Mouse (Mus musculus) liver, embryonic 13.5 days (tissue): ENCODE data around the gene Cys1. TPM values are rescaled to one million over a fixed set of nuclear protein-coding genes. Genes with fewer than 3 reads are reported as not detected.
"Not testable (repeated sequence)": the region's sequence is repeated elsewhere in the genome, so short reads cannot be mapped to it uniquely, and the experiment has no call there.

Source experiments
- ATAC-seq: fragments of 200-750 bp; cut with Nextera tagmentation; 2 replicates; pipeline ENCODE4 v1.8.0; 2017; ENCODE audit warnings: low read depth, mild to moderate bottlenecking, moderate number of reproducible peaks, moderate library complexity
- DNase-seq: peaks from one replicate; pipeline ENCODE4 v3.0.0; 2022
- H3K27ac ChIP-seq: fragments of 300-500 bp; sonication (generic); 2 replicates; pipeline ENCODE4 v1.5.1; 2015; ENCODE audit warnings: moderate library complexity, mild to moderate bottlenecking, inconsistent platforms
- H3K27me3 ChIP-seq: fragments of 300-500 bp; sonication (generic); 2 replicates; pipeline ENCODE4 v1.6.1; 2015; ENCODE audit warnings: mild to moderate bottlenecking, inconsistent platforms
- H3K36me3 ChIP-seq: fragments of 300-500 bp; sonication (generic); 2 replicates; pipeline ENCODE4 v1.6.1; 2015; ENCODE audit warnings: mild to moderate bottlenecking, inconsistent platforms
- H3K4me1 ChIP-seq: fragments of 300-500 bp; sonication (generic); replicated peaks from 2 replicates; pipeline ENCODE4 v1.6.1; 2015; ENCODE audit warnings: inconsistent platforms
- H3K4me2 ChIP-seq: fragments of 300-500 bp; sonication (generic); 2 replicates; pipeline ENCODE4 v1.6.1; 2015; ENCODE audit warnings: inconsistent platforms, mild to moderate bottlenecking, moderate library complexity
- H3K4me3 ChIP-seq: fragments of 300-500 bp; sonication (generic); replicated peaks from 2 replicates; pipeline ENCODE4 v1.5.1; 2015; ENCODE audit warnings: mild to moderate bottlenecking, inconsistent platforms
- H3K9ac ChIP-seq: fragments of 300-500 bp; sonication (generic); 2 replicates; pipeline ENCODE4 v1.6.1; 2015; ENCODE audit warnings: mild to moderate bottlenecking, inconsistent platforms
- H3K9me3 ChIP-seq: fragments of 300-500 bp; sonication (generic); replicated peaks from 2 replicates; pipeline ENCODE4 v1.6.1; 2016; ENCODE audit warnings: inconsistent platforms
- WGBS: fragments of 180-500 bp; shearing (Covaris S2); methylation state at CpG from one replicate; pipeline ENCODE4 v1.1.7; 2015; ENCODE audit not compliant: insufficient replicate concordance; 5-methylcytosine and 5-hydroxymethylcytosine counted together
- polyA plus RNA-seq: library from polyadenylated mRNA; unstranded; fragments of >200 nt; fragmentation: Nextera tagmentation; extraction: Ambion mirVana; gene quantifications from 2 replicates; pipeline ENCODE4 v1.2.1, GENCODE M21; 2015

Cys1 gene
- polyA plus RNA-seq, 1 experiment from 2014 or later: 0.38 TPM

- H3K27me3 ChIP-seq: no peaks in the 10 kb centered on the region
- peak overlapping the region; percentile 92 for H3K27ac ChIP-seq
- H3K4me3 ChIP-seq: no peak overlapping the region
- WGBS: 74% methylated on average over 4 of the region's 4 CpGs
- ATAC-seq (no peak), DNase-seq (no peak)
- H3K36me3 ChIP-seq: no peaks in the 10 kb centered on the region
- H3K9ac ChIP-seq: peak overlapping the region; percentile 46
- peaks cover 82% of the 10 kb centered on the region for H3K4me1 ChIP-seq
- no peaks in the 10 kb centered on the region for H3K9me3 ChIP-seq
- H3K4me2 ChIP-seq: no peak overlapping the region
Observed at GRCm38 (mm10) chr12:24642370-24642802, 39.2 kb downstream of the Cys1 start.

GRCm38 (mm10) chr12:24638787-24639186 lies 42.8 kb downstream of the Cys1 start:
- ATAC-seq, H3K4me2 ChIP-seq, H3K27ac ChIP-seq, H3K36me3 ChIP-seq, DNase-seq, H3K27me3 ChIP-seq, H3K9ac ChIP-seq, H3K9me3 ChIP-seq, H3K4me3 ChIP-seq: not testable (repeated sequence)
- H3K4me1 ChIP-seq: peaks cover 78% of the 10 kb centered on the region
- 88% methylated on average over 10 of the region's 10 CpGs for WGBS

- Histone ChIP-seq H3K4me3 (no peak overlapping the region), H3K9ac (peak overlapping the region; percentile 46; the same call in 1 of the 2 replicates), H3K27ac (peak overlapping the region; percentile 93), H3K4me2 (no peak overlapping the region), H3K27me3 (no peaks in the 10 kb centered on the region), H3K4me1 (peaks cover 68% of the 10 kb centered on the region), H3K9me3 (no peaks in the 10 kb centered on the region), H3K36me3 (no peaks in the 10 kb centered on the region)
- ATAC-seq (no peak), DNase-seq (no peak)
- WGBS: 69% methylated on average over 3 of the region's 3 CpGs
Observed at GRCm38 (mm10) chr12:24634648-24635047, 47.0 kb downstream of the Cys1 start.

- Histone ChIP-seq H3K4me1 (peaks cover 64% of the 10 kb centered on the region), H3K9ac (peak overlapping the region; percentile 46), H3K9me3 (no peaks in the 10 kb centered on the region), H3K4me2 (peak overlapping the region; percentile 32; the same call in 1 of the 2 replicates), H3K4me3 (no peak overlapping the region), H3K27me3 (no peaks in the 10 kb centered on the region), H3K27ac (peak overlapping the region; percentile 93), H3K36me3 (no peaks in the 10 kb centered on the region)
- 26% methylated on average over 4 of the region's 4 CpGs for WGBS
- ATAC-seq (peak; percentile 74), DNase-seq (no peak)
Observed at GRCm38 (mm10) chr12:24634212-24634611, 47.4 kb downstream of the Cys1 start.

GRCm38 (mm10) chr12:24633753-24634191 lies 47.8 kb downstream of the Cys1 start:
- peak overlapping the region; percentile 32 for H3K4me2 ChIP-seq
- H3K36me3 ChIP-seq: no peaks in the 10 kb centered on the region
- WGBS: 23% methylated on average over 1 of the region's 1 CpGs
- peak overlapping the region; percentile 93 for H3K27ac ChIP-seq
- H3K9ac ChIP-seq: peak overlapping the region; percentile 46
- no peak for DNase-seq
- peak; percentile 87 for ATAC-seq
- peaks cover 60% of the 10 kb centered on the region for H3K4me1 ChIP-seq
- H3K4me3 ChIP-seq: no peak overlapping the region
- H3K27me3 ChIP-seq: no peaks in the 10 kb centered on the region
- no peaks in the 10 kb centered on the region for H3K9me3 ChIP-seq

GRCm38 (mm10) chr12:24632404-24632803 lies 49.2 kb downstream of the Cys1 start:
- Histone ChIP-seq H3K9ac (no peak overlapping the region), H3K36me3 (no peaks in the 10 kb centered on the region), H3K27ac (no peak overlapping the region), H3K27me3 (no peaks in the 10 kb centered on the region), H3K4me3 (no peak overlapping the region), H3K4me2 (no peak overlapping the region), H3K4me1 (peaks cover 59% of the 10 kb centered on the region), H3K9me3 (no peaks in the 10 kb centered on the region)
- DNase-seq (no peak), ATAC-seq (no peak)
- WGBS: 63% methylated on average over 4 of the region's 4 CpGs

- Histone ChIP-seq H3K36me3 (no peaks in the 10 kb centered on the region), H3K27me3 (no peaks in the 10 kb centered on the region), H3K4me1 (peaks cover 42% of the 10 kb centered on the region), H3K9me3 (no peaks in the 10 kb centered on the region), H3K4me3 (no peak overlapping the region), H3K9ac (no peak overlapping the region), H3K4me2 (no peak overlapping the region), H3K27ac (no peak overlapping the region)
- ATAC-seq (no peak), DNase-seq (no peak)
- 59% methylated on average over 1 of the region's 1 CpGs for WGBS
Observed at GRCm38 (mm10) chr12:24630220-24630619, 51.4 kb downstream of the Cys1 start.

GRCm38 (mm10) chr12:24627215-24627614 lies 54.4 kb downstream of the Cys1 start:
- Histone ChIP-seq H3K4me2 (no peak overlapping the region), H3K4me3 (no peak overlapping the region), H3K9me3 (no peaks in the 10 kb centered on the region), H3K9ac (no peak overlapping the region), H3K36me3 (no peaks in the 10 kb centered on the region), H3K27ac (no peak overlapping the region), H3K27me3 (no peaks in the 10 kb centered on the region), H3K4me1 (peaks cover 15% of the 10 kb centered on the region; the same call in 1 of the 2 replicates)
- ATAC-seq (no peak), DNase-seq (no peak)
- WGBS: 46% methylated on average over 3 of the region's 3 CpGs

- Histone ChIP-seq H3K4me2 (no peak overlapping the region), H3K27me3 (no peaks in the 10 kb centered on the region), H3K4me3 (no peak overlapping the region), H3K9ac (no peak overlapping the region), H3K36me3 (no peaks in the 10 kb centered on the region), H3K27ac (no peak overlapping the region), H3K4me1 (peaks cover 14% of the 10 kb centered on the region; the same call in 1 of the 2 replicates), H3K9me3 (no peaks in the 10 kb centered on the region)
- WGBS: 75% methylated on average over 5 of the region's 5 CpGs
- DNase-seq: no peak
- ATAC-seq: no peak
Observed at GRCm38 (mm10) chr12:24626401-24626800, 55.2 kb downstream of the Cys1 start.

GRCm38 (mm10) chr12:24623486-24624251 lies 57.9 kb downstream of the Cys1 start:
- WGBS: 69% methylated on average over 12 of the region's 12 CpGs
- H3K4me2 ChIP-seq: no peak overlapping the region
- ATAC-seq (no peak), DNase-seq (no peak)
- no peak overlapping the region for H3K4me3 ChIP-seq
- H3K4me1 ChIP-seq: no peaks in the 10 kb centered on the region
- peaks cover 3% of the 10 kb centered on the region; the same call in 1 of the 2 replicates for H3K27me3 ChIP-seq
- no peak overlapping the region for H3K27ac ChIP-seq
- H3K9ac ChIP-seq: no peak overlapping the region
- H3K36me3 ChIP-seq: no peaks in the 10 kb centered on the region
- H3K9me3 ChIP-seq: no peaks in the 10 kb centered on the region

- no peaks in the 10 kb centered on the region for H3K36me3 ChIP-seq
- no peak for DNase-seq
- H3K4me2 ChIP-seq: no peak overlapping the region
- peaks cover 3% of the 10 kb centered on the region; the same call in 1 of the 2 replicates for H3K27me3 ChIP-seq
- no peak overlapping the region for H3K4me3 ChIP-seq
- H3K4me1 ChIP-seq: no peaks in the 10 kb centered on the region; the same call in 1 of the 2 replicates
- no peak for ATAC-seq
- no peak overlapping the region for H3K9ac ChIP-seq
- H3K27ac ChIP-seq: no peak overlapping the region
- no peaks in the 10 kb centered on the region for H3K9me3 ChIP-seq
- 62% methylated on average over 4 of the region's 4 CpGs for WGBS
Observed at GRCm38 (mm10) chr12:24619436-24619835, 62.2 kb downstream of the Cys1 start.
